Mouse (Mus musculus) cerebellum, adult 9-10 months (tissue): ENCODE results near the gene Nphp1.

ENCODE experiments used
- DNase-seq: peaks from one replicate; pipeline ENCODE4 v3.0.0; 2022

The Nphp1 gene

DNA sequence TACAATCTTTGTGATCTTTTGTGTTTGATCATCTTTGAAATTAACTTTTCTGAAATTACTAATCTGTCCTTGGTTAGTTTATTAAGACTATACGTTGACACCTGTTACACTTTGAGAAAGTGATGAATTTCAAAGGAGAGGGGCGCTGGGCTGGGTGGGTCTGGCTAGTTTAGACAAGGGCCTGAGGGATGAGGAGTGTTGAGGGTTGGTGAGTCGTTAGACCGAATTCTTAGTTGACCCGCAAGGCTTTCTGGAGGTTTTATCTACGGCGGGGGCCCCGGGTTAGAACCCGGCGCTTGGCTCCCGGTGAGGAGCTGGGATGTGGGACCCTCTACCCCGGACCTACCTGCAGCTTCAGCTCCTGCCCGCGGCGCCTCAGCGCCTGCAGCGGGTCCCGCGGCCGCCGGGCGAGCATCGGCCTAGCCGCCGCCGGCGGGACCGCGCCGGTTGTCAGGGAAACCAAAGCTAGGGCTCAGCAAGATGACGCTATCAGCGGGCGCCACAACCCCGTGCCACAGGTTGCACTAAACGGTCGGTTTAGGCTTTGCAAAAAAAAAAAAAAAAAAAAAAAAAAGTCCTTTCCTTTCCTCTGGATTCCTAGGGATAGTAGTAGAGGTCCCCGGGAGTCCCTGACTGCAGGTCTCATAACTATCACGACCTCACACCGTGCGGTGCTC is at the start of gene Nphp1:
Gene Nphp1, minus strand, starts transcription at position 458 of the 677 bp plus-strand sequence.
- DNase-seq = peak; percentile 67

DNA sequence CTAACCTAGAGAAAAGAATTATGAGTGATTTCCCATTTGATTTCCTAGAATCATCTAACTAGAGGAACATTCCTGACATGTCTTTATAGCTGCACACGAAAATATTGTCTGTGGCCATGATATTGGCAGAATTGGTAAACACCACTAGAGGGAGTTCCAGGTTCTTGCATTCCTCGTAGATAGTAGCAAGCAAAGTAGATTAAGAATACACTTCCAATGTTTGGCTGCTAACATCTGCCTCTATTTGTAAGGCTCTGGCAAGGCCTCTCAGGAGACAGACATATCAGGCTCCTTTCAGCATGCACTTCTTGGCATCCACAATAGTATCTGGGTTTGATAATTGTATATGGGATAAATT is 44.1 kb upstream of the Nphp1 start:
- DNase-seq = peak; percentile 24

DNA sequence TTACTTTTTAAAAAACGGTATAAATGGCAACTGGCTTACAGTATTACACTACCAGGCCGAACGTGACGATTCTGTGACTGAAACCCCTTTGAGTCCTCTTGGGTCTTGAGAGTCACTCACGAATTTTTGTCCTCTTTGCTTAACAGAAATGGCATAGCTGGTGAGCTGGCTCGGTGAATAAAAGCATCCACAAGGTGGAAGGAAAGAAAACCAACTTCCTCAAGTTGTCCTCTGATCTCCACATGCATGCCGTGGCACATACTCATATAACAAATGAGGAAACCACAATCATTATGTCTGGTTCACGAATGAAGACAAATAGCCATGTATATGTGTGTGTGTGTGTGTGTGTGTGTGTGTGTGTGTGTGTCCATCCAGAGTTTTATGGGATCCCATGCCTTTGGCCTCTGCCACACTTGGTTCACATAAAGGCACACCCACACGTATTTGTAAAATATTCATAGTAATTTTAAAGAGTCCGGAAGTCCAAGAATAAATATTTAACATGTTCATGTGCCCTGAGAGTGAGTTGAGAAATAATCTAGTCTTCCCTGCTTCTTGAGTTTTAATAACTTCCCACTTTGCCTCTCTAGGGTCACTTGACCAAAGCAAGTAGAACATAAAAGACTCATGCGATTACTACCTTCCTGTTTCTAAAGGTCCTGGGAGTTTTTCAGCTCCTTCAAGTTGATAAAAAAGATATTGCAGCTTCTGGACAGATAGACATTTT is 43.6 kb upstream of the Nphp1 start:
- no peak for DNase-seq

DNA sequence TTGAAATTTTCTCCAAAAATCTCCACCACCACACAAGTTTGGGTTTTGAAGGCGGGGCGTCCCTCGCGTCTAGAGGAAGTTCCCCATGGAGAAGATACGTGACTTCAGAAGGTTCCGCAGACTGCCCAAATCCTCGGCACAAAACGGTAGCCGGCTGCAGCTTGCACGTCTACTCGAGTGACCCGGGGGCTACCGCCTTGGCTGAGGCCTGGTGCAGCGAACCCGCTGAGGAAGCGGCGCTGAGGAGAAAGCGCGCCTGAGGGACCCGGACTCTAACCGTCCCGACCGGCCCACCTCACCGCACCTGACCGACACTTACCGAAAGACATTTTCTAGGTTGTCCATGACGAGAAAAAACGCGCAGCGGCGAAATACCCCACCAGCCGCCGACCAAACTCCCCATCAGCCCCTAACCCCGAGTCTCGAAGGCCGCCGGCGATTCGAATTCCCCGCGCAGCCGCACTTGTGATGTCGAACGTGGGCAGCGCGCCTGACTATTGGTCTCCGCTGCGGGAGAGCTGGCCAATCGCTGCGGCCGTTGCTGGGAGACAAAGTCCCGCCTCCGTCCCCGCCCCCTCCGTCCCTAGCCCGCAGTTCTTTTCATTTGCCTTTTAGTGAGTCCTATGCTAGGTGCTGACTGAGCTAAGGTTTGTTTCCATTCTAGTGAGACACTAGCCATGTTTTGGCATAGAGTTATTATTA is 42.9 kb upstream of the Nphp1 start, which contains the start of gene Bub1:
Gene Bub1, minus strand, starts transcription at position 465 of the 702 bp plus-strand sequence.
- peak; percentile 89 for DNase-seq

DNA sequence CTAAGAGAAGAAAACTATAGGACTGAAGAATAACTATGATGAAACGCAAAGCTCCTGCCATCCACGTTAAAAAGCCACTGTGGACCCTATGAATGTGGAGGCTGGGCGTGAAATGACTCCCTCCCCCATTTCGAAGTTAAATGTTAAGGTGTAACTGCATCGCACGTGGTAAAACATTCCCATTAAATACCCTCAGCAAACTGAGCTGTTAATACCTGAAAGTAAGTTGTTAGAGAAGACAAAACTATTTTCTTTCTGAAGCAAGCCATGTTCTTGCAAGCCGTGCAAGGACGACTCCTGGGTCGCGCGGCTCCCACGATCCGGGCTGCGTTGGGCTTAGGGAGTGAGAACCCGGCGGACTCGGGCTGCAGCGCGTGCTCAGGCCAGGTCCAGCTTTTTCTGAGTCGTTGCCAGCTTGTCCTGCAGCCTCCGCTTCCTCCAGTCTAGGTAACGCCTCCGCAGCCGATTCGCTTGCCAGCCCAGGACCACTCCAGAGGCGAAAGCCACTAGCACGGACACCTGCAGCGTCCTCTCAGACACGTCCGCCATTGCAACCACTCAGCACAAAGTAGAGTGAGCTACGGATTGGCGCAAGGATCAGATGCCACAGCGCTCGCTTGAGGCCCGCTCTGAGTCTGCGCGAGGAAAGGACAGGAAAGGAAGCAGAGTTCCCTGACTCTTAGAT is 3.4 kb upstream of the Nphp1 start, which contains the start of gene Mtln:
Gene Mtln, minus strand, starts transcription at position 570 of the 685 bp plus-strand sequence.
- DNase-seq = peak; percentile 89

DNA sequence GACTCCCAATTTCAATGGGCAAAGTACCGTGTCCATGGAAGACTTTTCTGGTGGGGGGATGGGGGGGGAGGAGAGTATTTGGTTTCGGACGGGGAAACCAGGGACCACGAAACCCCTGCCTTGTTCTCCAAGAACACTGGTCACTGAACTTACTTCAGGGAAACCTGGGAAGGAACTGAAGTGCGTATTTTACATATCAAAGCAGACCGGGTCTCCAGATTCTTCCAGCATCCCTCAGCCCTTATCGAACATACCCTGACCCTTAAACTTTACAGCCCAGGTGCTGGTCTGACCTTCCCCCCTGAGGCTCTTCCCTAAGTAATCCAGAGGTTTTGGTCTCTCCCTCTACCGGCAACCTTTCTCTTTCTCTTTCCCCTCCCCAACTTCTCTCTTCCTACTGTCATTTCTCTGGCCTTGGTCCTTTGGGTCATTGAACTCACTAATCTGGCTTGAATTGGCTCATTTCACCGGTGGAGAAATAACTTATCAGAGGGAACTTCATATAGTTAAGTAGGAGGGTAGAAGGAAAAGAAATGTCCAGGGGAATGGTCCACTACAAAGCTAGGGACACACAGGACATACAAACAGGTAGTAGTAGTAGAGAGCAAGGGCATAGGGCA is 1.1 kb upstream of the Nphp1 start:
- peak; percentile 9 for DNase-seq

DNA sequence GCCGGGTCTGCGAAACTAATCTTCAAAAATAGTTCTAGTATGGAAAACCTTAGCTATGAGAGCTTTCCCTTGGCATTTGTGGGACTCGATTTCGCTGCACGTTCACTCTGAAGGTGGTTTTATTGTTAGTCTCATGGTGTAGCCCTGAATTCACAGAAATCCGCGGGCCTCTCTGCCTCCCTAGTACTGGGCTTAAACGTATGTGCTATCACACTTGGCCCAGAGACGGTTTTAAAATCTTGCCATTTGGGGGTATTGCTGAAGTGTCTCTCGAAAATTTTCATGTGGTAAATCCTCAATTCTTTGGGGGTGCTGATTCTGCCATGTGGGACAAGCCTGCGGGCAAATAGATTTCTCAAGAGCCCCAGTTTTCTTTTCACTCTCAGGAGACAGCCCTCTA is 441 bp upstream of the Nphp1 start:
- DNase-seq = peak; percentile 21

DNA sequence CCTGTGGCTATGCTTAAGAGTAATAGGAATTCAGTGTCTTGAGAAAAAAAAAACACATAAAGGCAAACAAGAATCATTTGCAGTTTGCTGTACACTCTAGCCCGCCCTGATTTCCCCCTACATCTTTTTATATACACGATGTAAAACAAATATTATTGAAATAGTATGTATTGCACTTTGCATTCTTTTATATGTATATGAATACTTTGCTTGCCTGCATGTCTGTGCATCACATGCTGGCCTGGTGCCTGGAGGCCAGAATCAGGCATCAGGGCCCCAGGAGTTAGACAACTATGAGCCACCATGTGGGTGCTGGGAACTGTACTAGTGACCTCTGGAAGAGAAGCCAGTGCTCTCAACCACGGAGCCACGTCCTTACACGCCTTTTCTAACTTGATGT is 1.5 kb downstream of the Nphp1 start:
- DNase-seq = peak; percentile 8

DNA sequence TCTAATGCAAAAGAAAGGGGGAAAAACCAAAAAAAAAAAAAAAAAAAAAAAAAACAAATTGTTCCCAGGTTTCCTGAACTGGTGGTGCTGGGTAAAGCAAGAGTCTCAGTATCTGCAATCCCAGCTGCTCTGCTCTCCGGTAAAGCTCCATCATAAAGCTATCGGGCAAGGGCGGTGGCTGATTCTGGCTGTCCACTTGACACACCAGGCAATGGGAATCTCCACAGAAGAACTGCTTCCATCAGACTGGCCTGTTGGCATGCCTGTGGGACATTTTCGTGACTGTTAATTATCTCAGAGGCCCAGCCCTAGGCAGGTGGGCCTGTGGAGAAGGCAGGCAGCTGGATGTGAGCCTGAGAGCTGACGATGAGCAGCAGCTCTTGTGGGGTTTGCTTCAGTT is 10.2 kb downstream of the Nphp1 start:
- DNase-seq = no peak

DNA sequence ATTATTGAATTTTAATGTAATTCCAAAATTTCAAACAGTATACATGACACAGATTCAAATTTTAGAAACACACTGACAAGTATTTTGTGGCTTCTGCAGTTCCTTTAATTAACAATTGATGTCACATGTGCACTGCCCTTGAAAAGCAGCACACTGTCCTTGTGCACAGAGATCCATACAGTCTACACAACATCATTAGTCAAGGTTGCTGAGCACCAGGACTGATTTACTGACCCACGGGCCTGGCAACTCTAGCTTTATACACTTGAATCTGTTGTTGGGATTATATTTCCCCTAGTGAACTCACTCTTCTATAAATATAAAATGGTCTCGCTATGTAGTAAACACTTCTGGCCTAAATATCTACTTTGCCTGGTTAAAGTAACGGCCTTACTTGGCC is 13.7 kb downstream of the Nphp1 start:
- no peak for DNase-seq

DNA sequence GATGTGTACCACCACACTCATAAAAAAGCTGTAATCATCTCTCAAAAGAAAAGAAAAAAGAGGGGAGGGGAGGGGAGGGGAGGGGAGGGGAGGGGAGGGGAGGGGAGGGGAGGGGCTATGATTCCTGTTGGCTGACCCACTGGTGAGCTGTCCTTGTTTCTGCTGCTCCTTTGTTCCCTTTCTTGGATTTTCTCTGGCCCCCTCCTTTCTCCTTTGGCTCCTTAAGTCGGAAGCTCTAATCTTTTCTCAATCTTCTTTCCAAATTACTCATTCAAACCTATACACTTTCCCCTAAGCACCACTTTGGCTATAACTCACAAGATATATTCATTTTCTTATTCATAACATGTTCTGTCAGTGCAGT is 14.1 kb downstream of the Nphp1 start:
- DNase-seq = no peak

DNA sequence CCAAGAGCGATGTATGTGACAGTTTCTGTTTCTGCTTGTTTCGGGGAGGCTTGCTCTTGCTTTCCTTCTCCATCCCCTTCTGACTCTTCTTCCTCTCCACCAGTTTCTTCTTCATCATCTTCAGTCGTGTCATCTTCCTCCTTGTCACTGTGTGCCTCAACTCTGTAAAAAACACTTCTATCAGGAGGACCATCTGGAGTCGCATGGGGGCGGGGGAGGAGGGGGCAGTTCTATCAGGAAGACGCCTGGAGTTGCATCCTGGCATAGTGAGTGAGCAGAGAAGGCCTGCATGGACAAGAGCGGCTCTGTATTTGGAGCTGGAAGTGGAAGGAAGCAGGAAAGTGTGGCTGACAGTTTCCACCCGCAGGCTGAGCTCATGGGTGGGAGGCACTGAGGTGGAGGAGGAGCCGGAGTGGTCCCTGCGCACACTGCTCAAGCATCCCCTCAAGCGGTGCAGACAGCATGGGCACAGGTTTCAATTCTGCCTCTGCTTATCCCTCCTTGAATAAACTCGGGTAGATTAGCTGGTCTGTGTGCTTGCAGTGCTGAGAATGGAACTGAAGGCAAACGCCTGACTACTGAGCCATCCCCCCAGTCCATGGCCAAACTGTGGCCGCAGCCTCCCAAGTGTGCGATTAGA is 14.6 kb downstream of the Nphp1 start:
- no peak for DNase-seq

DNA sequence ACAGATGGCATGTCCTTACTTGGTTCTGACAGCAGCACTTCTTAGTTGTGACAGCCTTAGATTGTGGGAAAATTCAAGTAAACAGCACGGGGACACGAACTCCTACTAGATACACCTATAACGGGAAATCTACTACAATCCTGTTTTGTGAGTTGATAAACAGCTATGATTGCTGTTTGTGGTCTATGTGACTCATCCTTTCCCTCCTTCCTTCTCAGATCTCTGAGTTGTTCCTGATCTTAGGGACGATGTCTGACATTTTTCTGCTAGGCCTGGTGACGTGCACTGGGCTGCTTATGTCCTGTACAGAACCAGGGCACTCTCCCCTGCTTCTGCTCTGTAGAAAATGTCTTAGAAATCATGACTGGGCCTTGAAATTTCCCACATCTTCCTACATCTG is 27.1 kb downstream of the Nphp1 start:
- DNase-seq = no peak

DNA sequence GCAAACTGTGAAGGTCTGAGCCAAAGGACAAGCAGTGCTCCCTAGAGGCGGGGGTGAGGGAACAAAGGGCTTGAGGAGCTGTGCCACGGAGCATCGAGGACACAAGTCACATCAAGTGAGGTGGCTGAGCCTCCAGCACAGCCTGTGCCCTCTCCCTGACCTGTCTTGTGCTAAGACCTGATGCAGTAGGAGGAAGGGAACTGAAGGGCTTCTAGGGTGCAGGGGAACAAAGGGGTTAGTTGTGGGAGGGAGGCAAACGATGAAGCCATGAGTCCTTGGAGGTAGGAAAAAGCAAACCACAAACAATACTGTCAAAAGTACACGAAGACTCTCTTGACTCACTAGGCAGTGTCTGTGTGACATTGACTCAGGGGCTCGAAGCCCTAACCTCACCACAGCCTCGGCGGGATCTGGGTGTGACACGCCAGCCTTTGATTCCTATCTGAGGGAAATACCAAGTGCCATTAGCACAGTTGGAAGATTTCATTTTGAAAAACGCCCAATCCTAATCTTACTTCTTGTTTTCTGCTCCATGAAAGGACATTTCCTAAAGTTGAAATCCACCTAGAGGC is 28.2 kb downstream of the Nphp1 start:
- no peak for DNase-seq

DNA sequence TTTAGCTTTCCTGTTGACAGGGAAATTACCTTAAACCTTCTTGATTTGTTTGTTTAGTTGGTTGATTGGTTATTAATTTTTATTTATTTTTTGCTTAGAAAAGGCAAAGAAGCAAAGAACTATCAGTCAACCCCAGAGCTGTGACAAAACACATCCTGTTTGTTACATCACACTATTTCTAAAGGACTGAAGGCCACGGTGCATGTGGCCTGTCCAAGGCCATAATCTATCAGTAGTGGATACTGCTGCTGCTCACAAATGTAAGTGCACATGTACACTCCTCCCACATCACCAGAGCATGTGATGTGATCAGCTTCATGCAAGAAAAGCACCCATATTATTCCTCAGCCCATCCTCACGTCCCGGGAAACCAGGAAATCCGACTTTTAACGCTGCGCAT is 28.7 kb downstream of the Nphp1 start:
- DNase-seq = no peak

DNA sequence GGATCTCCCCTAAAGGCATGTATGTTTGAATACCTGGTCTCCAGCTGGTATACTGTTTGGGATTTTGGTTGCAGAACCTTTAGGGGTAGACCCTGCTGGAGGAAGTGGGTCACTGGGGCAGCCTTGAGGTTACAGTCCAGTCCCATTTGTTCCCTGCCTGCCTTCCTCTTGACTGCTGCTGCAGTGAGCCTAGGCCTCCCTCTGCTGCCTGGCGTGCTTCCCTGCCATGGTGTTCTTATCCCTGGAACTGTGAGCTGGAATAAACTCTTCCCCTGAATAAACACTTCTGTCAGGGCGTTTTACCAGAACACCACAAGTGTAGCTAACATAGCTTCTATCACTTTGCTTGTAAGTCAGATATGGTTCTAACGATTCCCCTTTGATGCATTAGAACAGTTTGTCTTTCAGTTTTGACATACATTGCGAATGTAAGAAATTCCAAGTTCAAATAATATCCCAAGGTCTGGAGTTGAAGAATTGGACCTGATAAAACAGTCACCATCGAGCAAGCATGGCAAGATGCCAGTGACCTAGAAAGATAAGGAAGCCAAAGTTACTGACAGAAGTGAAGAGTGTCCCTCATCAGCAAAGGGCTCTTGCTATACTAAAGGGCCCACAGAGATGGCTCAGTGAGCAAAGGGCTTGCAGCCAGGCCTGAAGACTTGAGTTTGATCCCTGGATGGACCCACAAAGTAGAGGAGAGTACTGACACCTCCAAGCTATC is 29.4 kb downstream of the Nphp1 start:
- peak; percentile 35 for DNase-seq

DNA sequence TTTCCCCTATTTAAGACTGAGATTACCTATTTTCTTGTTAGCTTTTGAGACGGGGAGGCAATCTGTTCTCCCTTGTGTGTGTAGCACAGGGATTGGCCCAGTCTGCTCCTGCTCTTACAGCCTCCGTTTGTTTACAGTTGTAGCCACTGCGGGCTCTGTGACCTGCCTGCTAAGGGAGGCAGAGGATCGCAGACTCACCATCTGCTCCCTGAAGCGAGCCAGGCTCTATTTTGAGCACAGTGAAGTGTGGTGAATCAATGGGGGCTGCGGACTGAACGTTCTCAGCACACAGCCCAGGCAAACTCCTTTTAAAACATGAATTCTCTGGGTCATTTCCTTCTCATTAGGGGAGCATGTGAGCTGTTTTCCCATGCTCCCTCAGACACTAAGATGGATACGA is 31.5 kb downstream of the Nphp1 start:
- DNase-seq = peak; percentile 91

DNA sequence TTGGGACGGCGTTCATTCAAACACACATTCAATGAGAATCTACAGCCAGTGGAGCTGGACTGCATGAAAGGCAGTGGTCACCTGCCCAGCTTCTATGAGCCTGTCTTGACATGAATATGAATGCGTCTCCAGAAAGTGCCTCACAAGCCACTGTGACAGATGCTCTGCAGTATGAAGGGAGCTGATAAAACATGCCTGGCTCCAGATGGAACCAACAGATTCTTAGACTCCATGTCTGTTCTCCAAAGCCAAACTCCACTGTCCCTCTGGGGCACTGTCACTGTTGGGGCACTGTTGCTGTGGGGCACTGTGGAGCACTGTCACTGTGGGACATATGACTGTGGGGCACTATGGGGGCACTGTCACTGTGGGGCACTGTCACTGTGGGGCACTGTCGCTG is 34.6 kb downstream of the Nphp1 start:
- no peak for DNase-seq

DNA sequence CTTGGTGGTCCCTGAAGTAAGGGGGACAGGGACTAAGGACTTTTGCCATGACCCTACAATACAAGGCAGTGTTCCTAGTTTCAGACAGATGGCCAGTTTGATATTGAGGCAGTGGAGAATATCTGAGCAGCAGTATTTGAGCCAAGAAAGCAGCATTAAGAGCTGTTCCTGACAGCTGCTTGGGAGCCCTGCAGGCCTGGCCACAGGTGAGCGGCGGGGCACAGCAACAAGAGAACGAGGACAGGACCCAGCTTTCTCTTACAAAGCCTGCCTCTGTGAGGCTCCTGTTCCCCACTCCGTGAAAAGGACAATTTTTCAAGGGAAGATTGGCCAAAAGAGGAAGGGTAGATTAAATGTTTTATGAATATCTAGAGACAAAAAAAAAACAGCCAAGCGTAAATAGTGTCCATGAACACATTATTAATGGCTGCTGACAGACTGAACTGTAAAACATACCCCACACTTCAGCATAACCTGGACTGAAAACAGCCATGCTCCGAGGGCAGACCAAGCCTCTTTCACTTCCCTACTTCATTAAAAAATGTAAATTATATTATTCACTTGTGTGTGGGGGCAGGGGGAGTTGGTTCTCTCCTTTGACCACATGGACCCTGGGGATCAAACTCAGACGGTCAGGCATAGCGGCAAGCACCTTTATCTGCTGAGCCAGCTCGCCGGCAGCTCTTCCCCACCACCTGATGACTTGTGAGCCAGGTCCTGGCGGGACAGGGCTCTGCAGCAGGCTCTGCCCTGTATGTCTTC is 36.7 kb downstream of the Nphp1 start:
- DNase-seq = no peak

DNA sequence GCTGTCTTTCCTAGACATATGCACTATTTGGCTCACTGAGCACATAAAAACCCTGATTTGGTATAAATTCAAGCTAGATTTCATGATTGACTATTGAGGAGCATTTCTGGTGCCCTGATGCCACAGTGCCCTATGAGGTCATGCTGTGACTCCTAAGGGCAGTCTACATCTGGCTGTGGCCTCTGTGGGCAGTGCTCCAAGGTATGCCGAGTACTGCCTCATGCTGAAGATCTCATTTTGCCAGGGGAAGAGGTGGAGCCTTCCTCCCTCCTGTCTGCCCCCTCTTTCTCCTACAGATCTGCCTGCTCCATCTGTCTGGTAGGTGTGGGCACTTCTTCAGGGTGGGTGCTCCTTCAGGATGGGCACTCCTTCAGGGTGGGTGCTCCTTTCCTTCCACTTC is 39.3 kb downstream of the Nphp1 start:
- DNase-seq = no peak

DNA sequence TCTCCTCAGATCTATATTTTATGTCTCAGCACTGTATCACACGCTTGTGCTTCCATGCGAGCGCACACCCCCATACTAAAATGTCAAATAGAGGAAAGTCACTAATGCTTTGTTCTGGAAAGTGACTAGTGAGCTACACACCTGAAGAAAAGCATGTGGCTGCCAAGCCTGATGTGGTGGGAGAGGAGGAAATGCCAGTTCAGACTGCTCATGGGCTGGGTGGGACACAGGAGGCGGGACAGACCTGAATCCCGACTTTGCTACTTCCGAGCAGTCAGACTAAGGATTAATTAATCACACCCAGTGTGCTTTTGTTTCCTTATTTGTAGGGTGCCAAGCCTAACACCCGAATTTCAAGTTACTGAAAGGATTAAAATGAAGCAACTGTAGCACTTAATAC is 40.4 kb downstream of the Nphp1 start:
- DNase-seq = no peak
